Mouse (Mus musculus) 416B (cell line): ENCODE measurements at regions not wholly inside any gene's neighbourhood (a gene's known extent, or its start where the extent isn't known, plus 50 kb on each side); places are given as distances from the start of the nearest gene placed in this dataset.

Source experiments
- DNase-seq: peaks from one replicate; pipeline ENCODE4 v3.0.0; 2011; ENCODE audit warnings: low read depth

DNA sequence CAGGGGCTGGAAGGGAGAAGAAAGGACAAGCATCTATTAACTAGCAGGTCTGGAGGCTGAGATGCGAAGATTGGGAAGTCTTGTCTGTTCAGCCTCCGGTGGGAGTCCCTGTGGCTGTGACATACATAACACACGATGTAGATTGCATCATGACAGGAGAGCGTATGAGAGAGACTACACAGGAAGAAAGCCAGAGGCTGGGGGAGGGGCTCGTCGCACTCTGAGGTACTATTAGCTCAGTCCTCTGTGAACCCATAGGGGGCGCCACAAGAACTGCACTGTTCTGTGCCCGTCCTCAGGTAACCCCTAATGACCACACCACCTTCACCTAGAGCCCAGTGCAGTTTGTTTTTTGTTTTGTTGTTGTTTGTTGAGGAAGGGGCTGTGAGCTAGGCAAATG lies 102.7 kb upstream of the Arid2 start:
- DNase-seq, result no peak

DNA sequence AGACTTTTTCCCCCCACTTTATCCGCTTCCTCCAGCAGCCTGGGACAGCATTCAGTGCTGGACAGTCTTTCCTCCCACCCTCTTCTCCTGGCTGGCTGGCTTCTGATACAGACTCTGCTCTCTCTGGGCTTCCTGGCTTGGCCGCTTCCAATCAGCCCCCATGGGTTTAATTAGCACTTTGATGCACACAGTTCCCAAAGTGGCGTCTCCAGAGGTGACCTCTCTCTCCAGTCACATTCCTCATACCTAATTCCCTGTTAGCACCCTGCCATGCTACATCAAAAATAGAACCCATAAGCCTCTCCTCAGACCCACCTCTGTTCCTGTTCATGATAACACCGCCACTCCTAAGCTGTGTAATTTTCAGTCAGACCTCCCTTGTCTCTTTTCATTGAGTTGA lies 101.9 kb upstream of the Arid2 start:
- no peak for DNase-seq

DNA sequence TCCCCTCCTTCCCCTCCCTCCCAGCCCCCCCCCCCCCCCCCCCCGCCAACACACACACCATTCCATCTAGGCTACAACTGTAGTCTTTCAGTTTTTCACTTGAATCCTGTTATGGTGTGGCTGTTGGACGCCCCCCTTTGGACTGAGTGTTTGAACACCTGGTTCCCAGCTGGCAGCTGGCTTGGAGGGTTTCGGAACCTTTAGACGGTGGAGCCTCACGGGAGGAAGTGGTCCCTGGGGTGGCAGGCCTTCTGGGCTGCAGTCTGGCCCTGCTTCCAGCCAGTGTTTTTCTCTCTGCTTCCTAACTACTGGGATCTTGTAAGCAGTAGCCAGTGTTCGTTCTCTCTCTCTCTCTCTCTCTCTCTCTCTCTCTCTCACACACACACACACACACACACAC lies 101.4 kb upstream of the Arid2 start:
- DNase-seq, result no peak

DNA sequence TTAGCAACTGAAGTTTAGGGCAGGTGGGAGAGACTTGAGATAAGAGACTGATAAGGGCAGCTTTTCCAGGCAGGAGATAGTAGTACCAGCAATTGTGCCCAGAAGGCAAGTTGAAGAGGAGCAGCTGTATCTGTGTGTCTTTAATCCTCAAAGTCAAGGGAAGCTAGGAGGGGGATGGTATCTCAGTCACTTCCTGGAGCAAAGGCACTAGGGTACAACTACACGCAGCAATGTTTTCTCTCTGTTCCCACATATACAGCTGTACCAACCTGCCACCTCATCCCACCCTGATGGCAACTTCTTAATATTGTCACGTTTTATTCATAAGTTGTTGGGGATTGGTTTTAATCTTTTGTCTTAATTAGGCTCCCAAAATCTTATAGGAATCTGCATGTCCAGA lies 97.8 kb upstream of the Arid2 start:
- DNase-seq, result no peak

DNA sequence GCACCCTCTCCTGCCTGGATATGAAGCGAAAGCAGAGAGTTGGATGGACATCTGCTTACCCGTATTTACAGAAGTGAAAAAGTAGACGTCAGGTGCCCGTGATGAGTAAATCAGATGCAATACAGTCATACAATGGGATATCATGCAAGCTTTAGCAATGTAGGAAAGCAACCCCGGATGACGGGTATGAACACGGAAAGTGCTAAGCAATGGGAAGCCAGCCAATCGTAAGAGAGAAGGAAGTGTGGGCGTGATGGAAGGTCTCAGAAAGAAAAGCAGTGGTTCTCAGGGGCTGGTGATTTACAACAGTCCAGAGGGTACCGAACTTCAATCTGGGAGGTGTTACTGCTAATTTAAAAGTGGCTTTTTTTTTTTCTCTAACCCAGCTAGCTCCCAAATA lies 89.9 kb upstream of the Arid2 start:
- no peak for DNase-seq

DNA sequence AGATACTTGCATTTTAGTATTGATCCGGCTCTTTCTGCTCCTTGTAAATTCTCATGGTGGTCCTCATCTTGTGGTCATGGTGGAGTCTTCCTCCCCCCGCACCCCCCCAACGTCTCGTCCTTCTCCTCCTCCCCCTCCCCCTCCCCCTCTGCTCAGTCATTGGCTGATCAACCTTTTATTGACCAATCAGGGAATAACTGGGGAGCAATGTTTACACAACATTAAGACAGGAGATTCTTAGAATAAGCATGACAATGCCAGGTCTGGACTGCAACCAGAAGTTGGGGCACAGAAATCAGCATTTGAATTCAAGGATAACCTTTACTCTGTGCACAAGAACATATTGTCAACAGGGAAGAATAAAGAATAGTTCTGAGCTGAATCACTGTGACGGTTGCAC lies 89.4 kb upstream of the Arid2 start:
- no peak for DNase-seq

DNA sequence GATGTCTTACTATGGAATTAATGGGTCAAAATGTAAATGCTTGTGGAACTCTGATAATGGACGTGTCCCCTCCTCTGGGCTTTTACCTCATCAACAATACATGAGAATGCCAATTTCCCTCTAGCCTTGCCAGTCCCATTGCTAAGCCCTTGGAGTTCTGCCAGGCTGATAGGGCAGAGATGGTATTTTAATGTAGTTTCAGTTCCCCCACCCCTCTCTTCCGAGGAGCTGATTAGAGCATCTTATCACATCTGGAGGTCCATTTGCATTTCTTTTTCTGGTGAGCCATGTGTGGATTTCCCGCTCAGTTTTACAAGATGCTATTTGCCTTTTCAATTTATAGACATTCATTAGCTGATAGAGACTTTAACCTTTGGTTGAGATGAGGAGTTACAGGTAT lies 86.0 kb upstream of the Arid2 start:
- DNase-seq, result no peak

DNA sequence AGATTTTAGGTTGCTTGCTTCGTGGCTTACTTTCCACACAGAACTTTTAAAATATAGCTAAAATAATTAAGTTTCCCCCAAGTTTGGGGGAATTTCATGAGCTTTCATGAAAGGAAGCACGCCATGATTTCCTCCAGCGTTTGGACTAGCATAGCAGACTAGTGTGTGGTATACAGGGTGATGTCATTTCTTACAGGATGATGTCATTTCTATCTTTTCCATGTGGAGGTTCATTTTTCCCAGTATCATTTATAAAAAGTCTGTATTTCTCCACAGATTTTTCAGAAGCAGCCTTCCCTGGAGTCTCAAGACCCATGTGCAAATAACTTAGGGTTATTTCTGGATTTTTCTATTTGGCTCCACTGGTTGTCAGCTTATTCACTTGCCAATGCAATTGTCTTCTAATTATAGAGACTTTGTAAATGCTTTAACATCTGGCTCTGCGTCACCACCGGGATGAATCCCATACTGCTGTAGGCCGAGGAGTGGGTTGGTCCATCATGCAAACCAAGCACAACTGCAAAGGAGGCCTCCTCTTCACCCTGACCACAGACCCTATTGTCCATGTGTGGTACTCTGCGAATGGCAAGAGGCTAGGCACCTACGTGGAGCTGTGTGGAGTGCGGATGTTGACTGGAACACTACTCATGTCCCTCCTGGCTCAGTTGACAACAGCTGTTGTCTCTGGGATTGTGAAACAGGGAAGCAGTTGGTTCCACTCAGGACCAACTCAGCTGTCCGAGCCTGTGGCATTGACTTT lies 85.4 kb upstream of the Arid2 start:
- DNase-seq, result no peak

DNA sequence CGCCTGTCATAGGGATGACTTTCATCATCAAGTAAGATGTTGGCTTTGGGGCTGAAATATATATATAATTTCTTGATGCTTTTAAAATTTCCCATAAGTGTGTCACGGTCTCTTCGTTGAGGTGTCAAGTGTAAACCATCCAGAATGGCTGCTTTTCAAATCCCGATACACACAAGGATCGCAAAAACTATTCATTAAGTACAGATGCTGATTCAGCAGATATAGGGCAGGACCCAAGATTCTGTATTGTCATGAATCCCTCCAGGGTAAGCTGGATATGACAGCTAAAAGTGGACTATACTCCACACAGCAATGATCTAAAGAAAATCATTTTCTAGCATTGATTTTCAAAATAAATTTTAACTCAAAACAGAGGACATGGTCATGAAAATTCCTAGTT lies 83.1 kb upstream of the Arid2 start:
- no peak for DNase-seq

DNA sequence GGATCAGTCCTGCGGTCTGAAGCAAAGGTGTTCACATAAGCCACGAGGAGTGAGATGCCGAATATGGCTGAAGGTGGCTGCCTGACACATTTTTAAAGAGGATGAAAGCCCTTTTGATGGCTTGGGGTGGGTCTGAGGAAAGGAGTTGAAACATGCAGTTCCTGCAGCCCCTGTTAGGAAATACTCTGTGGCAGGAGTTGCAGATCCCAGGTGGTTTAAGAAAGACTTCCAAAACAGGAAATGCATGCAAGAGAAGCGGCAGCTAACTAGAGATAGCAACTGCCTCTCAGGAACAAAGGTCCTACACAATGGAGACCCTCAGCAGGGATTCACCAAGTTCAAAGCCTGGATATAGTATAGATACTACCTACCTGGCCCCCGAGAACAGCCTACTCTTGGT lies 82.7 kb upstream of the Arid2 start:
- DNase-seq, result peak; percentile 6

DNA sequence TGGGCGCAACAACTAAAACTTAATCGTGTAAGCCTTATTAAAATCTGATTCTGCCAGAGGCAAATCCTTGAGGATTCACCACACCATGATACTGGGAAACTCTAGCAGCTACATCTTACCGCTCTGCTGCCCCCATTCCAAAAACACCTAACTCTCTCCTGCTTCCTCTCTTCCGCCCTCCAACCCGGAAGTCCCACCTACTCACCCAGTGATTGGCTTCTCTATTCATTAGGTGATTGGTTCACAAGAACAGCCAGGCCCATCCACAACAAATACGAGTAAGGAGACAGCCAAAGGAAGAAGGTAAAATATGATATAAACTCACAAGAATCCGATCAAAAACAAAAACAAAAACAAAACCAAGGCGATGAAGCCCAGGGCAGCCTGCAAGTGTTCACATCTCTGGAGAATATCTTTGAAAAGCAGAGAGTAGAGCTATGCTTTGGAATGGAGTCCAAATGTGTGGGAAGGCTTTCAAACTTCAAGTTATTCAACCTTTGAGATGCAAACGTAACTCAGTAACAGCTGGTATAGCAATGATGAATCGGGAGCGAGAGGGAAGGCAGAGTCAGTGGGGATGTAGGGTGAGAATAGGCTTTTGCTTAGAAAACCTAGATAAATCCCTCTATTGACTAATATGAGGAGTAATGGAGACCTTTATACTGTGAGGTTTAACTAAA lies 76.5 kb upstream of the Arid2 start:
- no peak for DNase-seq

DNA sequence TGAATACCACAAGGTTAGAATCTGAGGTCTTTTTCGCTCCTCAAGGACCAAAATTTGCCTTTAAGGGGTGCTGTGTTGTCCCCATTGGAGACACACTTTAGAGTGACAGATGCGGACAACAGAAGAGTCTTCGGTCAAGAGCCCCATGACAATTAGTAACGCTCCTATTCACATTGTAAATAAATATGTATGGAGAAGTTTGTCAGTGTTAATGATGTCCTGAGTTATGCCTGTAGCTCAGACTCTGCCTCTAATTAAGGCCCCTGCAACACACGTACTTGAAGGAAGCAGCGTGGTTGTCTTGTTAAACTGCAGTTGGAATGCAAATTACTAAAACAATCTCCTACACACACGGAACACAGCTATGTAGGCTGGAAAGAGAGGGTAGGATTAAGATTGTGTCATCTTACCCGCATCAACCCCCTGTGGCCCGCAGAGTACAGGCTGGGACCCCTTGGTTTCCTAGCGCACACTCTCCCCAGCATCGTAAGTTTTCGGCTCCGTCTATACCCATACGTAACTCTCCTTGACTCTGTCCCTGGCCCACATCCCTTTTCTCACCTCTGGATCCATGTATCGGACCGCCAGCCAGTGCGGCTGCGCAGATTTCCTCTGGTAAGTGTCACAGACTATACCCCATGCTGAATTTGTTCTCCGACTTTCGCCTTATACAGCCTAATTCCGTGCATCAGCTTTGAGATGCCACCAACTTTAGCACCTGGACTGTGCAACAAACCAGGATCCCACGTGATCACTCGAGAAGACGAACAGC lies 73.6 kb upstream of the Arid2 start:
- DNase-seq, result no peak

DNA sequence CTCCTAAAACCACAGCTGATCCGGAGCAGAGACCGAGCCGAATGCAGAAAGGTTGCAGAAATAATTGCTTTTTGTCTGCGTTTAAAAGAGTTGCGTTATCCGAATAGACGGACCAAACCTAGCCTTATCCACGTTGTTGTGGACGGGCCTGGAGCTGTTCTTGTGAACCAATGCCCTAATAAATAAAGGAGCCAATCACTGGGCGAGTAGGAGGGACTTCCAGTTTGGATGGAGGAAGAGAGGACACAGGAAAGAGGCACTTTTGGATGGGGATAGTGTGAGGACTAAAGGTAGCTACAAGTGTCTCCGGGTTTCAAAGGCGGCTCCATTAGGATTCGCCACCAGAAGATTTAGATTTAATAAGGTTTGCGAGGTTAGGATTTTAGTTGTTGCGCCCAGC lies 69.4 kb upstream of the Arid2 start:
- DNase-seq, result no peak

DNA sequence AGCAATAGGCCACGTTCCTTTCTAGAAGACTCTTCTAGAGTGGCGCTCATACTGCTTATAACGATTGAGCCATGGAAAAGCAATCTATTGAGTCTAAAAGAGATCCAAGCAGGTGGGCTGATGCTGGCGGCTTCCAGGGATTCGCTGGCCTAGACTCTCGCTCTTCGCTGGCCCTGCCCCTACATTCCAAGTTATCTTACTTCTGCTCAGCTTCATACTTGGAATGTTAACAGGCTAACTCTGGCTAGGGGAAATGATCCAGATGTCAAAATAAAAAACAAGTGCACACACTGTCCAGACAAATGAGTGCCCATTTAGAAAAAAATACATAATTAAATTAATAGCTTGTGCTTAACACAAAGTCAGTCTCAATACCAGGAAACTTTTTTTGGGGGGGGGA lies 67.6 kb upstream of the Arid2 start:
- no peak for DNase-seq

DNA sequence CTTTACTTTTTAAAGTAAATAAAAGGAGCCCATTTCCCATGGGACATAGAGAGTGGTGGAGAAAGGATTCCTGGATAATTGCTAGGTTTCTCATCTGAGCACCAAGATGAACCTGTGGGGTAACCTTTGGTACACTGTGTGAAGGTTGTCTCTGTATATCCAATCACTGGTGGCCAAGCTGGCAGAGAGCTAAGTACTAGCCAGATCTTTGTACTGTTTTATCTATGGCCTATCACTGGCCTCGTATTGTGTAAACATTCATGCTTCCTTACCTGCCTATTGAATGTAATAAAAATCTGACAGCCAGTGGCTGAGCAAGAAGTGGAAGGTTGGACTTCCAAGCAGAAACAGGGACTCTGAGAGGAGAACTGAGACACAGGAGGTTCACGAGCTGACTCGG lies 55.3 kb upstream of the Arid2 start:
- no peak for DNase-seq

DNA sequence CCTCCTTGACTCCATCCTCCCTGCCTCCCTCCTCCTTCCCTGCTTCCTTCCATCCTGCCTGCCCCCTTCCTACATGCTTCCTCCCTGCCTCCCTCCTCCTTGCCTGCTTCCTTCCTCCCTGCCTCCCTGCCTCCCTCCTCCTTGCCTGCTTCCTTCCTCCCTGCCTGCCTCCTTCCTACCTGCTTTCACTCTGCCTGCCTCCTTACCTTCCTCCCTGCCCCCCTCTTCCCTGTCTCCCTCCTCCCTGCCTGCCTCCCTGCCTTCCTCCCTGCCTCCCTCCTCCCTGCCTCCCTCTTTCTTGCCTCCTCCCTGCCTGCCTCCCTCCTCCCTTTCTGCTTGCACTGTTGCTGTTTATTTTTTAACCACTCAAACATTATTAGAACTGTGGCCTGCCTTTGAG lies 54.2 kb upstream of the Arid2 start:
- DNase-seq, result no peak

DNA sequence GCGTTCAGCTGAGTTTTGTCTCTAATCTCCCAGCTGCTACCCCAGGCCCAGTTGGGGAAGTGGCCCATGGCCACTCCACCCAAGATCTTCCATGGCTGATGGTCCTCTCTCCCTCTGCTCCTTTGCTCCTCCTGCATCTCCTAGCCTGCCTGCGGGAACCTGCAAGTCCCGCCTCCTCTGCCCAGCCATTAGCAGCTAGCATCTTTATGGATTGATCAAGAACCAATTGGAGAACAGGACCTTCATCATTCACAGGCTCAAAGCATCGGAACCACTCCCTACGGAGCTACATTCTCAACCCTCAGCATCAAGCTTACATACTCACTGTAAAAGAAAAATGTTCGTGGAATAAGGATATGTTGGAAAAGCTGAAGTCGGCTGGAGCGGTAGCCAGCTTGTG lies 52.5 kb upstream of the Arid2 start:
- no peak for DNase-seq
